Mouse (Mus musculus) liver, postnatal 0 days (tissue): ENCODE data around the gene Bcl10.

Source experiments
- CTCF ChIP-seq: sonication (generic); IDR thresholded peaks from 2 replicates; pipeline ENCODE4 v1.5.1; 2016; ENCODE audit warnings: antibody characterized with exemption, low read depth
- EP300 ChIP-seq: IDR thresholded peaks from 2 replicates; pipeline ENCODE4 v1.6.1; 2016; ENCODE audit warnings: antibody characterized with exemption, low read depth, mild to moderate bottlenecking

DNA sequence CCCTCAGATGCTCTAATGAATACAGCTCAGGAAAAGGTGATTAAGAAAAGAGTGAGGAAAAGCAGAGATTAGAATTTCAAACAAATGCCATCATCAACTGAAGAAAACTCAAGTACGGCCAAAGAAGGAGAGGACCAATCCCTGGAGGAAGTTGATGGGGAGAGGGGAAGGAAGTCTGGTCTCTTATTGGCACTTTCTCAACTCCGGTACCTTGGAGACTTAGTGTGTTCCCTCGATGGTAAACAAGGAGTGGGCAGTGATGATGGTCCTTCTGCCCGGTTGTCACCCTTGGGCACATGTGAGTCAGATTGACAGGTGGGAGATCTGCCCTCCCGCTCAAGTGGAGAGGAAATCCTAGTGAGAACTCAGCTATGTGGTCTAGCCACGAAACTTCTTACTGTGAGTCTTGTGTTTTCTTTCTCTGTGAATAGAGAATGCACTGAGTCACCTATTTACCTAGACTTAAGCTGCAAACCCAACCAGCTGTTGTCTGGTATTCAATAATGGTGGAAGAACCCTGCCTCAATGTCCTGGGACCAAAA lies 35.1 kb upstream of the Bcl10 start:
- TF ChIP-seq CTCF (no peak), EP300 (no peak)
